In genomic region chr16:93572383-93572782, GRCm38 (mm10) we compare ENCODE assay signal across 24 mouse cellular contexts. TPM values are rescaled to one million over a fixed set of nuclear protein-coding genes. Genes with fewer than 3 reads are reported as not detected.
DNase-seq lines count a peak whose midpoint lies in the region; ATAC-seq and TF ChIP-seq lines count a peak whose summit lies in the region.
"Had no signal": no experiment of that assay in that cellular context is flagged by ENCODE, and none has a peak within 500 bp of the region (broad histone marks: within the 10 kb centered on the region; RNA-seq: fewer than 3 reads in every experiment).

No protein-coding gene starts in this region.

- no peak overlapping the region for H3K9ac ChIP-seq in stomach, postnatal 0 days (ENCODE audit: low read length)
- no peak overlapping the region for H3K9ac ChIP-seq in neural tube, embryonic 15.5 days (replicated peaks)
- H3K9ac ChIP-seq: heart, embryonic 13.5 days; intestine, embryonic 15.5 days; lung, embryonic 14.5 days had no signal

- no peak for TF ChIP-seq EP300 in stomach, postnatal 0 days (optimal IDR thresholded peaks at IDR 0.05)

- H3K27me3 ChIP-seq in stomach, postnatal 0 days (ENCODE audit: control insufficient read depth, insufficient read depth, low read length) = no peaks in the 10 kb centered on the region
- no peaks in the 10 kb centered on the region; the same call in 1 of the 2 replicates for H3K27me3 ChIP-seq in neural tube, embryonic 15.5 days (replicated peaks)

- no peaks in the 10 kb centered on the region for H3K9me3 ChIP-seq in stomach, postnatal 0 days (ENCODE audit: control insufficient read depth, low read length)
- H3K9me3 ChIP-seq in neural tube, embryonic 15.5 days (replicated peaks) = no peaks in the 10 kb centered on the region
- H3K9me3 ChIP-seq: heart, embryonic 13.5 days; intestine, embryonic 15.5 days had no signal

- no peak overlapping the region for H3K4me3 ChIP-seq in stomach, postnatal 0 days (ENCODE audit: low read depth, low read length)
- no peak overlapping the region for H3K4me3 ChIP-seq in neural tube, embryonic 15.5 days (replicated peaks)
- H3K4me3 ChIP-seq: heart, embryonic 13.5 days; intestine, embryonic 15.5 days had no signal

- ATAC-seq in hematopoietic stem cell, adult 5-6 weeks (replicated peaks in 1 of 2; ENCODE audit: insufficient read depth in 1 of 2, low FRiP score in 2 of 2, low TSS enrichment in 1 of 2, low read depth in 1 of 2, poor library complexity in 2 of 2, severe bottlenecking in 2 of 2) = peak; percentile 56 to 69
- 0 out of 2 replicates have a peak, but pooled peaks have one; percentile 33 for ATAC-seq in stomach, postnatal 0 days (ENCODE audit: low FRiP score, low TSS enrichment)
- no peak for ATAC-seq in erythroid progenitor cell, adult 5-6 weeks (replicated peaks; ENCODE audit: low FRiP score, poor library complexity, severe bottlenecking)
- ATAC-seq in neural tube, embryonic 15.5 days (ENCODE audit: low FRiP score) = no peak
- ATAC-seq: intestine, embryonic 15.5 days had no signal

- WGBS in stomach, postnatal 0 days = 91% methylated on average over 6 of the region's 6 CpGs
- WGBS in neural tube, embryonic 15.5 days = 95% methylated on average over 6 of the region's 6 CpGs

- DNase-seq in spleen, postnatal 36 days (ENCODE audit: low spot score in 2 of 2) = peak; percentile 19 to 26
- no peak for DNase-seq in spleen, postnatal 4 days (ENCODE audit: low spot score in 2 of 2)
- DNase-seq in stomach, postnatal 0 days (ENCODE audit: low spot score) = no peak
- DNase-seq in thymus, postnatal 4 days = peak; percentile 68
- DNase-seq in B cell, adult 2 months = no peak
- DNase-seq: adrenal gland, postnatal 10 days; cerebellum, adult 11-12 months; gastrocnemius, postnatal 10 days; heart, postnatal 4 days; lung, embryonic 14.5 days; lung, postnatal 4 days; midbrain, embryonic 14.5 days; right cerebral cortex, adult 18-20 months; spleen, adult 18-20 months had no signal

- H3K4me2 ChIP-seq in stomach, postnatal 0 days (replicated peaks; ENCODE audit: low read depth) = no peak overlapping the region
- H3K4me2 ChIP-seq in neural tube, embryonic 15.5 days = no peak overlapping the region
- H3K4me2 ChIP-seq: heart, embryonic 13.5 days; intestine, embryonic 15.5 days; lung, embryonic 14.5 days had no signal

- H3K36me3 ChIP-seq in stomach, postnatal 0 days (ENCODE audit: control insufficient read depth, insufficient read depth, low read length) = no peaks in the 10 kb centered on the region
- H3K36me3 ChIP-seq in neural tube, embryonic 15.5 days = no peaks in the 10 kb centered on the region
- H3K36me3 ChIP-seq: heart, embryonic 13.5 days; intestine, embryonic 15.5 days had no signal

- H3K27ac ChIP-seq in stomach, postnatal 0 days (replicated peaks) = no peak overlapping the region
- no peak overlapping the region for H3K27ac ChIP-seq in neural tube, embryonic 15.5 days (replicated peaks)
- H3K27ac ChIP-seq: heart, embryonic 13.5 days; intestine, embryonic 15.5 days had no signal

- no peaks in the 10 kb centered on the region for H3K4me1 ChIP-seq in stomach, postnatal 0 days (replicated peaks; ENCODE audit: control insufficient read depth, insufficient read depth)
- H3K4me1 ChIP-seq in neural tube, embryonic 15.5 days = peaks cover 9% of the 10 kb centered on the region; the same call in 1 of the 2 replicates

- no peak for TF ChIP-seq CTCF in stomach, postnatal 0 days (IDR thresholded peaks at IDR 0.05; ENCODE audit: low read depth)

RNA-seq across cellular contexts. Expression of gene Setd4, which starts 31.5 kb away (rescaled TPM):
- total RNA-seq in hematopoietic stem cell, adult 5-6 weeks (2017) = 9.6 and 13.3 TPM in 2 replicates
- polyA plus RNA-seq in stomach, postnatal 0 days (2015; fragmentation: Nextera tagmentation; extraction: Ambion mirVana) = 20.9 and 24.7 TPM in 2 replicates
- 27.7 and 32.8 TPM in 2 replicates for total RNA-seq in erythroid progenitor cell, adult 5-6 weeks (2015; ENCODE audit: low replicate concordance)
- 5.9 and 8.1 TPM in 2 replicates for total RNA-seq in erythroid progenitor cell, adult 5-6 weeks (2017; ENCODE audit: low replicate concordance)
- 18.0 and 18.9 TPM in 2 replicates for polyA plus RNA-seq in neural tube, embryonic 15.5 days (2015; fragmentation: Nextera tagmentation; extraction: Ambion mirVana)

RNA-seq across cellular contexts. Expression of gene Cbr1, which starts 33.3 kb away (rescaled TPM):
- total RNA-seq in hematopoietic stem cell, adult 5-6 weeks (2017) = 24.1 and 33.0 TPM in 2 replicates
- polyA plus RNA-seq in stomach, postnatal 0 days (2015; fragmentation: Nextera tagmentation; extraction: Ambion mirVana) = 411 and 426 TPM in 2 replicates
- total RNA-seq in erythroid progenitor cell, adult 5-6 weeks (2015; ENCODE audit: low replicate concordance) = 15.1 and 22.2 TPM in 2 replicates
- 15.9 and 24.0 TPM in 2 replicates for total RNA-seq in erythroid progenitor cell, adult 5-6 weeks (2017; ENCODE audit: low replicate concordance)
- polyA plus RNA-seq in neural tube, embryonic 15.5 days (2015; fragmentation: Nextera tagmentation; extraction: Ambion mirVana) = 133 and 155 TPM in 2 replicates

RNA-seq across cellular contexts. Expression of gene Gm5678, which starts 55.5 kb away (rescaled TPM):
- total RNA-seq in hematopoietic stem cell, adult 5-6 weeks (2017) = not detected in 2 replicates
- polyA plus RNA-seq in stomach, postnatal 0 days (2015; fragmentation: Nextera tagmentation; extraction: Ambion mirVana) = 7.7 and 8.0 TPM in 2 replicates
- not detected in 2 replicates for total RNA-seq in erythroid progenitor cell, adult 5-6 weeks (2015; ENCODE audit: low replicate concordance)
- not detected in 2 replicates for total RNA-seq in erythroid progenitor cell, adult 5-6 weeks (2017; ENCODE audit: low replicate concordance)
- not detected in 2 replicates for polyA plus RNA-seq in neural tube, embryonic 15.5 days (2015; fragmentation: Nextera tagmentation; extraction: Ambion mirVana)
- total RNA-seq: liver, adult 2 months had no signal
- polyA plus RNA-seq: embryonic facial prominence, embryonic 14.5 days; forebrain, embryonic 11.5 days; heart, embryonic 13.5 days; intestine, embryonic 15.5 days; kidney, embryonic 16.5 days; liver, adult 2 months; lung, embryonic 14.5 days; midbrain, embryonic 14.5 days; testis, adult 2 months had no signal

Comparison
In these comparisons a context has a peak if more than half of its experiments do, and no peak if none do; other contexts are left out.
1. DNase-seq: peak in spleen, postnatal 36 days (2 of 2) and thymus, postnatal 4 days (single experiment); none in spleen, postnatal 4 days (0 of 2), stomach, postnatal 0 days (single experiment) and B cell, adult 2 months (0 of 2).
2. ATAC-seq: peak in hematopoietic stem cell, adult 5-6 weeks (2 of 2) and stomach, postnatal 0 days (single experiment); none in erythroid progenitor cell, adult 5-6 weeks (single experiment) and neural tube, embryonic 15.5 days (single experiment).